Mouse (Mus musculus) heart, embryonic 14.5 days (tissue): ENCODE measurements around the gene Nhp2. TPM values are rescaled to one million over a fixed set of nuclear protein-coding genes. Genes with fewer than 3 reads are reported as not detected.

ENCODE experiments used
- ATAC-seq: fragments of 200-750 bp; cut with Nextera tagmentation; 2 replicates; pipeline ENCODE4 v1.8.0; 2017; ENCODE audit warnings: low read depth, moderate TSS enrichment; ENCODE audit not compliant: insufficient number of reproducible peaks, insufficient read depth, low FRiP score
- H3K27ac ChIP-seq, 2 experiments: fragments of 200-500 bp in 1 of 2; fragments of 300-500 bp in 1 of 2; sonication (generic) in 1 of 2; replicated peaks in 1 of 2; 2 replicates each; pipeline ENCODE4 v1.5.1; 2012 to 2014; ENCODE audit warnings: low read depth in 2 of 2, low read length in 2 of 2, control low read depth in 1 of 2, mild to moderate bottlenecking in 1 of 2, mixed read lengths in 1 of 2; ENCODE audit not compliant: control insufficient read depth in 1 of 2, insufficient read depth in 1 of 2
- H3K27me3 ChIP-seq: fragments of 300-500 bp; sonication (generic); 2 replicates; pipeline ENCODE4 v1.6.1; 2014; ENCODE audit warnings: mild to moderate bottlenecking, low read length, control low read depth; ENCODE audit not compliant: control insufficient read depth, insufficient read depth
- H3K36me3 ChIP-seq: fragments of 300-500 bp; sonication (generic); 2 replicates; pipeline ENCODE4 v1.6.1; 2014; ENCODE audit warnings: mild to moderate bottlenecking, control low read depth, low read length, mixed read lengths; ENCODE audit not compliant: control insufficient read depth, insufficient read depth
- H3K4me1 ChIP-seq, 2 experiments: fragments of 200-500 bp in 1 of 2; fragments of 300-500 bp in 1 of 2; sonication (generic) in 1 of 2; 2 replicates each; pipeline ENCODE4 v1.6.1; 2012 to 2014; ENCODE audit warnings: low read length in 2 of 2, control low read depth in 1 of 2, mixed read lengths in 1 of 2; ENCODE audit not compliant: control insufficient read depth in 2 of 2, insufficient read depth in 2 of 2
- H3K4me2 ChIP-seq: fragments of 300-500 bp; sonication (generic); 2 replicates; pipeline ENCODE4 v1.6.1; 2014; ENCODE audit warnings: mild to moderate bottlenecking, low read length
- H3K4me3 ChIP-seq, 2 experiments: fragments of 200-500 bp in 1 of 2; fragments of 300-500 bp in 1 of 2; sonication (generic) in 1 of 2; 2 replicates each; pipeline ENCODE4 v1.5.1; 2012 to 2014; ENCODE audit warnings: low read length in 2 of 2, mild to moderate bottlenecking in 2 of 2, control low read depth in 1 of 2, low read depth in 1 of 2, moderate library complexity in 1 of 2; ENCODE audit not compliant: control insufficient read depth in 1 of 2, insufficient read depth in 1 of 2
- H3K9ac ChIP-seq: fragments of 300-500 bp; sonication (generic); 2 replicates; pipeline ENCODE4 v1.6.1; 2014; ENCODE audit warnings: mild to moderate bottlenecking, low read length
- H3K9me3 ChIP-seq: fragments of 300-500 bp; sonication (generic); 2 replicates; pipeline ENCODE4 v1.6.1; 2016; ENCODE audit warnings: low read length, control low read depth; ENCODE audit not compliant: control insufficient read depth
- WGBS: fragments of 180-500 bp; shearing (Covaris S2); extraction: QIAGEN DNeasy Blood & Tissue Kit; methylation state at CpG from one replicate; pipeline ENCODE4 v1.1.7; 2014; 5-methylcytosine and 5-hydroxymethylcytosine counted together
- polyA plus RNA-seq: library from polyadenylated mRNA; unstranded; fragments of >200 nt; fragmentation: Nextera tagmentation; extraction: Ambion mirVana; gene quantifications from 2 replicates; pipeline ENCODE4 v1.2.1, GENCODE M21; 2014

Gene Nhp2
- polyA plus RNA-seq, 1 experiment from 2014 or later, result 87.9 TPM

DNA sequence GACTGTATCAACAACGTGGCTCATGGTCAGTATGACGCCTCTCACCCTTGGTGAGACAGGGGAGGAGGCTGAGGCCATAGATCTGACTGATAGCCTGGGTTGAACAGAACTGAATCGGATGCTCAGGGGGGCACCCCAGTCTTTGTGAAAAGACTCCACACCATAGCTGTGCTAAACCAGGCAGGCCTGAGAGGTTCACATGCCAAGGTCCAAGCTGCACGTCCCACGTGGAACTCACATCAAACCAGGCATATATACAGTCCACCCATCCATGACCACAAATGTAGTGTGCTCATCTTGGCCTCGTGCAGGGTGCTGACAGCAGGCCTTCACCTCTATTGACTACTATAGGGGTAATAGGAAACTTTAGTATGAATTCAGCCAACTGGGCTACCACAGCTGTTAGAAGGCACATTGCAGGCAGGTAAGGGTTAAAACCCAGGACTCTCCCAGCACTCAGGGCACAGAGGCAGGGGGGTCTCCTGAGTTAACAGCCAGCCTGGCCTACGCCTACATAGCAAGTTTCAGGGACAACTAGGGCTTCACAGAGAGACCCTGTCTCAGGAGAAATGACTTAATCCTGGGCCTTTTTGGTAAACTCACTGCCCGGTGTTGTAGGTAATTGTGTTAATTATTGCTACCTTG, 33.8 kb upstream of the Nhp2 start:
- no peaks in the 10 kb centered on the region for H3K27me3 ChIP-seq
- 58% methylated on average over 8 of the region's 8 CpGs for WGBS
- H3K9ac ChIP-seq, result peak overlapping the region; percentile 89
- H3K9me3 ChIP-seq, result no peaks in the 10 kb centered on the region
- H3K27ac ChIP-seq, result peak overlapping the region; percentile 81 to 89; a peak in 1 of 4 replicates
- no peak for ATAC-seq
- H3K4me2 ChIP-seq, result peak overlapping the region; percentile 89
- H3K4me3 ChIP-seq, result peak overlapping the region; percentile 70 to 71
- peaks cover 51% of the 10 kb centered on the region for H3K36me3 ChIP-seq
- H3K4me1 ChIP-seq, result peaks cover 8 to 22% of the 10 kb centered on the region in 2 experiments

DNA sequence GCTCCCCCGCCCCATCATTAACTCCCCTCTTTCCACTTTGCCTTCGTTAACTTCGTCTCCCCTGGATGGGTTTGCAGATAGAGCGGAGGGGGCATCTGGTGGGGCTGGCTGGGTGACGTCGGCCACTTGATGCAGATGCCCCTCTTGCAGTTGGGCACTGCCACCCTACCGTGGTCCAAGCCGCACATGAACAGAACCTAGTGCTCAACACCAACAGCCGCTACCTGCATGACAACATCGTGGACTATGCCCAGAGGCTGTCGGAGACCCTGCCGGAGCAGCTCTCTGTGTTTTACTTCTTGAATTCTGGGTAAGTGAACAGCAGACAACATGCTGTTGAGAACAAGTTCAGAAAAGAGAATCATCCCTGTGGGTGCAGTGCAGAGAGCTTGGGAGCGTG, 33.1 kb upstream of the Nhp2 start:
- peaks cover 8 to 25% of the 10 kb centered on the region in 2 experiments for H3K4me1 ChIP-seq
- H3K4me3 ChIP-seq, result no peak overlapping the region
- no peaks in the 10 kb centered on the region for H3K9me3 ChIP-seq
- H3K9ac ChIP-seq, result no peak overlapping the region
- peaks cover 57% of the 10 kb centered on the region for H3K36me3 ChIP-seq
- no peaks in the 10 kb centered on the region for H3K27me3 ChIP-seq
- no peak for ATAC-seq
- no peak overlapping the region for H3K4me2 ChIP-seq
- no peak overlapping the region for H3K27ac ChIP-seq
- 92% methylated on average over 13 of the region's 13 CpGs for WGBS

DNA sequence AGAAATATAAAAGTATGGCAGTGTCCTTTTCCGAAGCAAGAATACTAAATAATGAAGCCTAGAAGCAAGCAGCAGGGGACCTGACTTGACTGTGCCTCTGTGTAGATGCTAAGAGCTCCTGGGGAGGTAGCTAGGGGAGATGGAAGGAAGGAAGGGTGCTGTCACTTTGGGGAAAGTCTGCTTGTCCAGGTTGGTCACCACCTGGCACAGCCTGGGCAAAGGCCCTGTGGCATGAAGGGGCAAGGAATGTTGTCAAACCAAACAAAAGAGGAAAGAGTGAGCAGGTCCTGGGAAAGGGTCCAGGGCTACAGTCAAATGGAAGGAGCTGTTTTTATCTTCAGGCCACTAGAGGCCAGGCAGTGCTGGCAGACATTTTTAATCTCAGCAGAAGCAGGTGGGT, 32.5 kb upstream of the Nhp2 start:
- Histone ChIP-seq H3K27ac (no peak overlapping the region), H3K27me3 (no peaks in the 10 kb centered on the region), H3K4me3 (no peak overlapping the region), H3K4me2 (no peak overlapping the region), H3K9me3 (no peaks in the 10 kb centered on the region), H3K36me3 (peaks cover 64% of the 10 kb centered on the region), H3K4me1 (peaks cover 8 to 28% of the 10 kb centered on the region in 2 experiments), H3K9ac (no peak overlapping the region)
- no peak for ATAC-seq
- 96% methylated on average over 1 of the region's 1 CpGs for WGBS

DNA sequence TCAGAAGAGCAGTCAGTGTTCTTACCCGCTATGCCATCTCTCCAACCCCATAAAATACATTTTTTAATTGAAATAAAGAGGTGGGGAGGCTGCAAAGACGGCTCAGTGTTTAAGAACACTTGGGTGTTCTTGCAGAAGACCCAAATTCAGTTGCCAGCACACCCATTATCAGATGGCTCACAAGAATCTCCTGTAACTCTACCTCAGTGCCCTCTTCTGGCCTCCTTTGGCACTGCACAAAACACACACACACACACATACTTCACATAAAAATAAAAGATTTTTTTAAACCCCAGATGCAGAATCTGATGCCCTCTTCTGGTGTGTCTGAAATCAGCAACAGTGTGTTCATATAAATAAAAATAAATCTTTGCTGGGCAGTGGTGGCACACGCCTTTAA, 30.7 kb upstream of the Nhp2 start:
- Histone ChIP-seq H3K27me3 (no peaks in the 10 kb centered on the region), H3K9me3 (no peaks in the 10 kb centered on the region), H3K4me3 (no peak overlapping the region), H3K9ac (no peak overlapping the region), H3K36me3 (peaks cover 82% of the 10 kb centered on the region), H3K4me2 (no peak overlapping the region), H3K27ac (no peak overlapping the region), H3K4me1 (peaks cover 8 to 18% of the 10 kb centered on the region in 2 experiments)
- 95% methylated on average over 3 of the region's 3 CpGs for WGBS
- ATAC-seq, result no peak

DNA sequence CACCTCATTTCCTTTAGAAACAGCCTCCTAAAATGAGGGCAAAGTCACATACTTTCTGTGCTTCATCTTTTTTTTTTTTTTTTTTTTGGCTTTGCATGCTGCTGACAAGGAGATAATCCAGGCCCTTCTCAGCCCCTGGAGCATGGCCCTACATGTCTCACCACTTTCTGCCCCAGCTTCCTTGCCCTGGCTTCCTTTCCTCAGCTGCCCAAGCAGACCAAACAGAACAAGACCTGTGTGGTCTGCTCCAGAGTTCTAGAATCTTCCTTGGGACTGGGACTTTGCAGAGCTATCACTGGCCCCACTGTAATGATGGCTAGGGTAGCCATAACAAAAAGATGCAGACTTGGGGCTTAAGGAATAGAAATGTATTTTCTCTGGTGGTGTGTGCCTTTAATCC, 29.5 kb upstream of the Nhp2 start:
- no peaks in the 10 kb centered on the region for H3K9me3 ChIP-seq
- H3K27me3 ChIP-seq, result no peaks in the 10 kb centered on the region
- no peak overlapping the region for H3K27ac ChIP-seq
- no peak overlapping the region for H3K4me2 ChIP-seq
- ATAC-seq, result no peak
- no peak overlapping the region for H3K9ac ChIP-seq
- H3K4me1 ChIP-seq, result peaks cover 5 to 15% of the 10 kb centered on the region in 2 experiments
- no peak overlapping the region for H3K4me3 ChIP-seq
- peaks cover 92% of the 10 kb centered on the region for H3K36me3 ChIP-seq

DNA sequence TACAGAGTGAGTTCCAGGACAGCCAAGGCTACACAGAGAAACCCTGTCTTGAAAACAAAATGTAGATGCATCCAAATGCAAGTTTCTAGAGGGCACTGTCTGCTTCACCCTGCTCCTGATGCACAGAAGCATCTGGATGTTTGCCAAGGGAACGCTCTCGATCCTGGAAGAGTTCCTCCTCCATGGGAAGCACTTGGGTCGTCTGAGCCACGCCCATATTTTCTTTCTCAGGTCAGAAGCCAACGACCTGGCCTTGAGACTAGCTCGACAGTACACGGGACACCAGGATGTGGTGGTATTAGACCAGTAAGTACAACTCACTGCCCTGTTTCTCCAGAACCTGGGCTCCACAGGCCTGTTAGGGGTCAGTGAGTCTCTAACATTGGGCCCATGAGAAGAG, 28.4 kb upstream of the Nhp2 start:
- Histone ChIP-seq H3K27me3 (no peaks in the 10 kb centered on the region), H3K4me2 (no peak overlapping the region), H3K4me3 (no peak overlapping the region), H3K9ac (no peak overlapping the region), H3K36me3 (peaks cover 98% of the 10 kb centered on the region), H3K4me1 (peaks cover 0 to 5% of the 10 kb centered on the region in 2 experiments; a peak in 1 of 4 replicates), H3K9me3 (no peaks in the 10 kb centered on the region), H3K27ac (no peak overlapping the region)
- WGBS, result 45% methylated on average over 7 of the region's 7 CpGs
- ATAC-seq, result no peak

DNA sequence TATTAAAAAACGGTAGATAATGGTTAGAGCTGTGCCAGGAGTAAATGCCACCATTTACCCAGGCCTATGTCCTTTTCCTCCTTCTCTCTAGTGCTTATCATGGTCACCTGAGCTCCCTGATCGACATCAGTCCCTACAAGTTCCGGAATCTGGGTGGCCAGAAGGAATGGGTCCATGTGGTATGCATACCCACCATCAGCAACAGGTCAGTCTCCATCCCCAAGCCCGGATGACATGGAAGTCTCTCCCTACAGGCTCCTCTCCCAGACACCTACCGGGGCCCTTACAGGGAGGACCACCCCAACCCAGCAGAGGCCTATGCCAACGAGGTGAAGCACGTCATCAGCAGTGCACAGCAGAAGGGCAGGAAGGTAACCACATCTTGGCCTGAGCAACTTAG, 27.6 kb upstream of the Nhp2 start:
- Histone ChIP-seq H3K4me1 (peaks cover 0 to 5% of the 10 kb centered on the region in 2 experiments; a peak in 1 of 4 replicates), H3K4me3 (no peak overlapping the region), H3K36me3 (peaks cover 98% of the 10 kb centered on the region), H3K4me2 (no peak overlapping the region), H3K27ac (no peak overlapping the region), H3K27me3 (no peaks in the 10 kb centered on the region), H3K9ac (no peak overlapping the region), H3K9me3 (no peaks in the 10 kb centered on the region)
- whole genome bisulfite sequencing, result 82% methylated on average over 7 of the region's 7 CpGs
- no peak for ATAC-seq

DNA sequence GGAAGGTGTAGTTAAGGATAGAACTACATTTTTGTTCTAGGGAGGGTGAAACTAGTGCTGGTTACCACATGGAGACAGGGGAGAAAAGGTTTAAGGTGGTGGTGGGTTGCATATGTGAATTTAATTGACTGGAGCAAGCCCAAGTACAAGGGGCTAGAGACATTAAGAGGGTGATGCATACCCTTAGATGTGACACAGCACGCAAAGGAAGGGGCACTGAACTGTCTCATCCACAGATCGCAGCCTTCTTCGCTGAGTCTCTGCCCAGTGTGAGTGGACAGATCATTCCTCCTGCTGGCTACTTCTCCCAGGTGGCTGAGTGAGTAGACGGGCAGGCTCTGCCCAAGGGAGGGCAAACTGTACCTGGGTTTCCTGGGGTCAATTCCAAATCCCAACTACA, 26.2 kb upstream of the Nhp2 start:
- H3K4me3 ChIP-seq, result no peak overlapping the region
- no peaks in the 10 kb centered on the region for H3K27me3 ChIP-seq
- H3K4me1 ChIP-seq, result peaks cover 0 to 5% of the 10 kb centered on the region in 2 experiments; a peak in 1 of 4 replicates
- H3K9ac ChIP-seq, result no peak overlapping the region
- H3K9me3 ChIP-seq, result no peaks in the 10 kb centered on the region
- ATAC-seq, result no peak
- 95% methylated on average over 4 of the region's 4 CpGs for WGBS
- H3K36me3 ChIP-seq, result peaks cover 98% of the 10 kb centered on the region
- no peak overlapping the region for H3K4me2 ChIP-seq
- H3K27ac ChIP-seq, result no peak overlapping the region
